Mouse (Mus musculus): ENCODE results near the gene Rbck1. TPM values are rescaled to one million over a fixed set of nuclear protein-coding genes. Genes with fewer than 3 reads are reported as not detected.
A peak's percentile ranks its signal among the peaks of the same experiment; 100 is the strongest.

Rbck1 gene
- polyA plus RNA-seq (2016; fragmentation: Nextera tagmentation; extraction: Ambion mirVana): 91.4 and 96.6 TPM in 2 replicates

- H3K4me3 ChIP-seq: peak within 1 kb of the TSS; percentile 83
- under 1% methylated on average over 51 of the region's 54 CpGs for WGBS
- H3K4me1 ChIP-seq: peaks cover 17% of the 10 kb centered on the region
- peak; percentile 98 for ATAC-seq (ENCODE audit: low FRiP score, low read depth)
- peaks cover 10% of the 10 kb centered on the region for H3K27me3 ChIP-seq
- H3K4me2 ChIP-seq (replicated peaks): peak within 1 kb of the TSS; percentile 77
- H3K9ac ChIP-seq (replicated peaks): peak within 1 kb of the TSS; percentile 91
- H3K9me3 ChIP-seq: no peaks in the 10 kb centered on the region
- peak within 1 kb of the TSS; percentile 87 for H3K27ac ChIP-seq (replicated peaks)
- H3K36me3 ChIP-seq: peaks cover 24% of the 10 kb centered on the region
Measured at GRCm38 (mm10) chr2:152332101-152332825, at the start of gene Rbck1. Gene Rbck1 (minus strand): TSS chr2:152332653.

GRCm38 (mm10) chr2:152376345-152376741 is 43.9 kb upstream of the Rbck1 start, which contains the start of gene Nrsn2:
Gene Nrsn2 (minus strand): TSS chr2:152376638.
- 2% methylated on average over 16 of the region's 16 CpGs for WGBS
- ATAC-seq (ENCODE audit: low FRiP score, low read depth): peak; percentile 78

GRCm38 (mm10) chr2:152375652-152376344 is 43.3 kb upstream of the Rbck1 start:
- peak overlapping the region; percentile 62 for H3K9ac ChIP-seq (replicated peaks)
- peak; percentile 87 for ATAC-seq (ENCODE audit: low FRiP score, low read depth)
- H3K9me3 ChIP-seq: no peaks in the 10 kb centered on the region
- 2% methylated on average over 21 of the region's 21 CpGs for WGBS
- H3K4me1 ChIP-seq: peaks cover 28% of the 10 kb centered on the region
- H3K27ac ChIP-seq (replicated peaks): peak overlapping the region; percentile 92
- no peaks in the 10 kb centered on the region for H3K27me3 ChIP-seq
- H3K36me3 ChIP-seq: no peaks in the 10 kb centered on the region
- H3K4me3 ChIP-seq: peak overlapping the region; percentile 38
- peak overlapping the region; percentile 50 for H3K4me2 ChIP-seq (replicated peaks)

More at GRCm38 (mm10) chr2:152376345-152376741, 43.9 kb upstream of the Rbck1 start, which contains the start of gene Nrsn2:
- Histone ChIP-seq H3K9ac (replicated peaks) (peak within 1 kb of the TSS; percentile 62), H3K27ac (replicated peaks) (peak within 1 kb of the TSS; percentile 92), H3K4me1 (peaks cover 28% of the 10 kb centered on the region), H3K4me3 (peak within 1 kb of the TSS; percentile 38), H3K9me3 (no peaks in the 10 kb centered on the region), H3K36me3 (no peaks in the 10 kb centered on the region), H3K4me2 (replicated peaks) (peak within 1 kb of the TSS; percentile 50), H3K27me3 (no peaks in the 10 kb centered on the region)

GRCm38 (mm10) chr2:152373547-152373946 is 41.1 kb upstream of the Rbck1 start:
- WGBS: 87% methylated on average over 9 of the region's 9 CpGs

GRCm38 (mm10) chr2:152372661-152373060 is 40.2 kb upstream of the Rbck1 start:
- 59% methylated on average over 4 of the region's 4 CpGs for WGBS
- Histone ChIP-seq H3K9ac (replicated peaks) (no peak overlapping the region), H3K36me3 (no peaks in the 10 kb centered on the region), H3K4me3 (no peak overlapping the region), H3K4me1 (peaks cover 28% of the 10 kb centered on the region), H3K4me2 (replicated peaks) (no peak overlapping the region), H3K27ac (replicated peaks) (no peak overlapping the region), H3K9me3 (no peaks in the 10 kb centered on the region), H3K27me3 (no peaks in the 10 kb centered on the region)
- ATAC-seq (ENCODE audit: low FRiP score, low read depth): no peak

More at GRCm38 (mm10) chr2:152373547-152373946, 41.1 kb upstream of the Rbck1 start:
- no peak overlapping the region for H3K9ac ChIP-seq (replicated peaks)
- no peaks in the 10 kb centered on the region for H3K9me3 ChIP-seq
- H3K27me3 ChIP-seq: no peaks in the 10 kb centered on the region
- no peak overlapping the region for H3K27ac ChIP-seq (replicated peaks)
- ATAC-seq (ENCODE audit: low FRiP score, low read depth): no peak
- no peak overlapping the region for H3K4me3 ChIP-seq
- H3K4me2 ChIP-seq (replicated peaks): no peak overlapping the region
- H3K36me3 ChIP-seq: no peaks in the 10 kb centered on the region
- peaks cover 28% of the 10 kb centered on the region for H3K4me1 ChIP-seq

- Histone ChIP-seq H3K4me1 (peaks cover 28% of the 10 kb centered on the region), H3K9me3 (no peaks in the 10 kb centered on the region), H3K27ac (replicated peaks) (no peak overlapping the region), H3K9ac (replicated peaks) (no peak overlapping the region), H3K27me3 (no peaks in the 10 kb centered on the region; the same call in 1 of the 2 replicates), H3K36me3 (no peaks in the 10 kb centered on the region), H3K4me3 (no peak overlapping the region), H3K4me2 (replicated peaks) (no peak overlapping the region)
- WGBS: 83% methylated on average over 7 of the region's 7 CpGs
- no peak for ATAC-seq (ENCODE audit: low FRiP score, low read depth)
Measured at GRCm38 (mm10) chr2:152372104-152372503, 39.7 kb upstream of the Rbck1 start.

- Histone ChIP-seq H3K36me3 (no peaks in the 10 kb centered on the region), H3K9me3 (no peaks in the 10 kb centered on the region), H3K27me3 (no peaks in the 10 kb centered on the region; the same call in 1 of the 2 replicates), H3K9ac (replicated peaks) (no peak overlapping the region), H3K27ac (replicated peaks) (no peak overlapping the region), H3K4me1 (peaks cover 4% of the 10 kb centered on the region; the same call in 1 of the 2 replicates), H3K4me3 (no peak overlapping the region), H3K4me2 (replicated peaks) (0 out of 2 replicates have a peak overlapping the region, but pooled peaks have one; percentile 17)
- 33% methylated on average over 14 of the region's 14 CpGs for WGBS
- peak; percentile 64 for ATAC-seq (ENCODE audit: low FRiP score, low read depth)
Measured at GRCm38 (mm10) chr2:152368532-152369140, 36.2 kb upstream of the Rbck1 start.

- H3K27ac ChIP-seq (replicated peaks): no peak overlapping the region
- H3K9ac ChIP-seq (replicated peaks): no peak overlapping the region
- H3K9me3 ChIP-seq: no peaks in the 10 kb centered on the region
- ATAC-seq (ENCODE audit: low FRiP score, low read depth): no peak
- WGBS: 85% methylated on average over 5 of the region's 5 CpGs
- no peak overlapping the region for H3K4me3 ChIP-seq
- H3K4me2 ChIP-seq (replicated peaks): no peak overlapping the region
- peaks cover 6% of the 10 kb centered on the region; the same call in 1 of the 2 replicates for H3K4me1 ChIP-seq
- no peaks in the 10 kb centered on the region; the same call in 1 of the 2 replicates for H3K27me3 ChIP-seq
- H3K36me3 ChIP-seq: no peaks in the 10 kb centered on the region
Measured at GRCm38 (mm10) chr2:152367917-152368316, 35.5 kb upstream of the Rbck1 start.

GRCm38 (mm10) chr2:152363245-152364147 is 31.0 kb upstream of the Rbck1 start:
- peak overlapping the region; percentile 25 for H3K4me2 ChIP-seq (replicated peaks)
- H3K27me3 ChIP-seq: no peaks in the 10 kb centered on the region; the same call in 1 of the 2 replicates
- H3K36me3 ChIP-seq: no peaks in the 10 kb centered on the region
- no peak overlapping the region for H3K4me3 ChIP-seq
- peak; percentile 70 for ATAC-seq (ENCODE audit: low FRiP score, low read depth)
- H3K9me3 ChIP-seq: no peaks in the 10 kb centered on the region
- H3K9ac ChIP-seq (replicated peaks): no peak overlapping the region
- H3K4me1 ChIP-seq: peaks cover 6% of the 10 kb centered on the region; the same call in 1 of the 2 replicates
- WGBS: 11% methylated on average over 17 of the region's 17 CpGs
- peak overlapping the region; percentile 63 for H3K27ac ChIP-seq (replicated peaks)

GRCm38 (mm10) chr2:152361193-152361592 is 28.7 kb upstream of the Rbck1 start:
- H3K4me2 ChIP-seq (replicated peaks): no peak overlapping the region
- H3K4me3 ChIP-seq: no peak overlapping the region
- no peaks in the 10 kb centered on the region for H3K9me3 ChIP-seq
- no peaks in the 10 kb centered on the region for H3K36me3 ChIP-seq
- no peak overlapping the region for H3K27ac ChIP-seq (replicated peaks)
- no peak for ATAC-seq (ENCODE audit: low FRiP score, low read depth)
- peaks cover 6% of the 10 kb centered on the region; the same call in 1 of the 2 replicates for H3K4me1 ChIP-seq
- H3K9ac ChIP-seq (replicated peaks): no peak overlapping the region
- 86% methylated on average over 8 of the region's 8 CpGs for WGBS
- no peaks in the 10 kb centered on the region for H3K27me3 ChIP-seq

GRCm38 (mm10) chr2:152360271-152360775 is 27.9 kb upstream of the Rbck1 start:
- Histone ChIP-seq H3K9me3 (no peaks in the 10 kb centered on the region), H3K27ac (replicated peaks) (no peak overlapping the region), H3K4me1 (peaks cover 6% of the 10 kb centered on the region; the same call in 1 of the 2 replicates), H3K27me3 (no peaks in the 10 kb centered on the region), H3K36me3 (no peaks in the 10 kb centered on the region), H3K9ac (replicated peaks) (peak overlapping the region; percentile 28; the same call in 1 of the 2 replicates), H3K4me2 (replicated peaks) (no peak overlapping the region), H3K4me3 (no peak overlapping the region)
- 65% methylated on average over 7 of the region's 7 CpGs for whole genome bisulfite sequencing
- ATAC-seq (ENCODE audit: low FRiP score, low read depth): no peak

All from midbrain, embryonic 12.5 days (tissue).